Mouse (Mus musculus) hindbrain, postnatal 0 days (tissue): ENCODE measurements around the gene Nrbf2. TPM values are rescaled to one million over a fixed set of nuclear protein-coding genes. Genes with fewer than 3 reads are reported as not detected.

ENCODE experiments used
- ATAC-seq: fragments of 200-750 bp; cut with Nextera tagmentation; 2 replicates; pipeline ENCODE4 v1.8.0; 2017; ENCODE audit warnings: mild to moderate bottlenecking, moderate TSS enrichment, moderate library complexity
- DNase-seq: peaks from one replicate; pipeline ENCODE4 v3.0.0-alpha.2; 2015; ENCODE audit warnings: low spot score
- H3K27ac ChIP-seq: fragments of 300-500 bp; sonication (generic); 2 replicates; pipeline ENCODE4 v1.5.1; 2014; ENCODE audit warnings: mild to moderate bottlenecking
- H3K27me3 ChIP-seq: fragments of 300-500 bp; sonication (generic); 2 replicates; pipeline ENCODE4 v1.6.1; 2014; ENCODE audit warnings: low read length, mixed read lengths; ENCODE audit not compliant: insufficient read depth
- H3K36me3 ChIP-seq: fragments of 300-500 bp; sonication (generic); 2 replicates; pipeline ENCODE4 v1.6.1; 2014; ENCODE audit warnings: low read length, mixed read lengths; ENCODE audit not compliant: insufficient read depth
- H3K4me1 ChIP-seq: fragments of 300-500 bp; sonication (generic); 2 replicates; pipeline ENCODE4 v1.6.1; 2014; ENCODE audit warnings: antibody characterized with exemption, low read length, mixed read lengths; ENCODE audit not compliant: insufficient read depth
- H3K4me2 ChIP-seq: fragments of 300-500 bp; sonication (generic); 2 replicates; pipeline ENCODE4 v1.6.1; 2014; ENCODE audit warnings: low read depth, mild to moderate bottlenecking, low read length, moderate library complexity, mixed read lengths
- H3K4me3 ChIP-seq: fragments of 300-500 bp; sonication (generic); 2 replicates; pipeline ENCODE4 v1.5.1; 2014; ENCODE audit warnings: low read length
- H3K9ac ChIP-seq: fragments of 300-500 bp; sonication (generic); replicated peaks from 2 replicates; pipeline ENCODE4 v1.6.1; 2014; ENCODE audit warnings: mild to moderate bottlenecking, low read length, moderate library complexity, mixed read lengths
- H3K9me3 ChIP-seq: fragments of 300-500 bp; sonication (generic); 2 replicates; pipeline ENCODE4 v1.6.1; 2016; ENCODE audit warnings: low read length, mixed read lengths
- CTCF ChIP-seq: IDR thresholded peaks from 2 replicates; pipeline ENCODE4 v1.5.1; 2016; ENCODE audit warnings: antibody characterized with exemption, control low read depth, low read depth
- WGBS: fragments of 180-500 bp; shearing (Covaris S2); extraction: QIAGEN DNeasy Blood & Tissue Kit; methylation state at CpG from one replicate; pipeline ENCODE4 v1.1.7; 2014; 5-methylcytosine and 5-hydroxymethylcytosine counted together
- polyA plus RNA-seq: library from polyadenylated mRNA; unstranded; fragments of >200 nt; fragmentation: Nextera tagmentation; extraction: Ambion mirVana; gene quantifications from 2 replicates; pipeline ENCODE4 v1.2.1, GENCODE M21; 2015
- total RNA-seq: library from RNA; depleted of rRNA; stranded (reverse); fragments of >200 nt; gene quantifications from 2 replicates; pipeline ENCODE4 v1.2.3, GENCODE M21; 2014; rRNA removed

Gene Nrbf2
- total RNA-seq = 10.5 and 10.6 TPM in 2 replicates
- polyA plus RNA-seq = 31.1 and 33.9 TPM in 2 replicates

GRCm38 (mm10) chr10:67285176-67285814, at the start of gene Nrbf2:
TSS of gene Nrbf2 (minus strand) at chr10:67285305.
- TF ChIP-seq CTCF = peak; percentile 26
- no peaks in the 10 kb centered on the region for H3K27me3 ChIP-seq
- peak; percentile 96 for DNase-seq
- peak within 1 kb of the TSS; percentile 87 for H3K9ac ChIP-seq
- ATAC-seq = peak; percentile 95
- peak within 1 kb of the TSS; percentile 94 for H3K4me3 ChIP-seq
- H3K27ac ChIP-seq = peak within 1 kb of the TSS; percentile 83
- peaks cover 16% of the 10 kb centered on the region for H3K4me1 ChIP-seq
- H3K9me3 ChIP-seq = no peaks in the 10 kb centered on the region
- WGBS = 4% methylated on average over 38 of the region's 52 CpGs
- peak within 1 kb of the TSS; percentile 92 for H3K4me2 ChIP-seq
- no peaks in the 10 kb centered on the region for H3K36me3 ChIP-seq

- no peak overlapping the region for H3K4me2 ChIP-seq
- H3K27ac ChIP-seq = no peak overlapping the region
- DNase-seq (no peak), ATAC-seq (no peak)
- H3K9me3 ChIP-seq = no peaks in the 10 kb centered on the region
- no peak overlapping the region for H3K9ac ChIP-seq
- WGBS = 69% methylated on average over 2 of the region's 2 CpGs
- no peaks in the 10 kb centered on the region for H3K4me1 ChIP-seq
- no peak for TF ChIP-seq CTCF
- no peak overlapping the region for H3K4me3 ChIP-seq
- H3K36me3 ChIP-seq = no peaks in the 10 kb centered on the region
- H3K27me3 ChIP-seq = no peaks in the 10 kb centered on the region
Observed at GRCm38 (mm10) chr10:67330580-67330979, 45.5 kb upstream of the Nrbf2 start.

GRCm38 (mm10) chr10:67329661-67330060, 44.6 kb upstream of the Nrbf2 start:
- no peak for ATAC-seq
- 30% methylated on average over 11 of the region's 11 CpGs for WGBS
- Histone ChIP-seq H3K36me3 (no peaks in the 10 kb centered on the region), H3K27ac (no peak overlapping the region), H3K9ac (no peak overlapping the region), H3K4me2 (no peak overlapping the region), H3K27me3 (no peaks in the 10 kb centered on the region), H3K4me3 (no peak overlapping the region), H3K9me3 (no peaks in the 10 kb centered on the region), H3K4me1 (no peaks in the 10 kb centered on the region)
- no peak for TF ChIP-seq CTCF
- no peak for DNase-seq

- no peak overlapping the region for H3K4me2 ChIP-seq
- no peak overlapping the region for H3K4me3 ChIP-seq
- no peak for TF ChIP-seq CTCF
- H3K36me3 ChIP-seq = no peaks in the 10 kb centered on the region
- H3K27ac ChIP-seq = no peak overlapping the region
- no peaks in the 10 kb centered on the region for H3K27me3 ChIP-seq
- no peaks in the 10 kb centered on the region for H3K9me3 ChIP-seq
- no peak overlapping the region for H3K9ac ChIP-seq
- 82% methylated on average over 5 of the region's 5 CpGs for whole genome bisulfite sequencing
- DNase-seq = no peak
- ATAC-seq = no peak
- H3K4me1 ChIP-seq = no peaks in the 10 kb centered on the region
Observed at GRCm38 (mm10) chr10:67328208-67328607, 43.1 kb upstream of the Nrbf2 start.

- TF ChIP-seq CTCF = no peak
- Histone ChIP-seq H3K4me2 (no peak overlapping the region), H3K9me3 (no peaks in the 10 kb centered on the region), H3K27me3 (no peaks in the 10 kb centered on the region), H3K36me3 (no peaks in the 10 kb centered on the region), H3K4me3 (no peak overlapping the region), H3K4me1 (0 out of 2 replicates have a peak, but pooled peaks cover 4% of the 10 kb centered on the region), H3K9ac (no peak overlapping the region), H3K27ac (no peak overlapping the region)
- no peak for DNase-seq
- no peak for ATAC-seq
- 75% methylated on average over 1 of the region's 1 CpGs for WGBS
Observed at GRCm38 (mm10) chr10:67324036-67324435, 38.9 kb upstream of the Nrbf2 start.

GRCm38 (mm10) chr10:67321396-67321795, 36.3 kb upstream of the Nrbf2 start:
- H3K27ac ChIP-seq = no peak overlapping the region
- TF ChIP-seq CTCF = no peak
- H3K4me3 ChIP-seq = no peak overlapping the region
- H3K27me3 ChIP-seq = no peaks in the 10 kb centered on the region
- no peak overlapping the region for H3K9ac ChIP-seq
- no peak for ATAC-seq
- no peak for DNase-seq
- H3K4me2 ChIP-seq = no peak overlapping the region
- H3K36me3 ChIP-seq = no peaks in the 10 kb centered on the region
- 0 out of 2 replicates have a peak, but pooled peaks cover 4% of the 10 kb centered on the region for H3K4me1 ChIP-seq
- 82% methylated on average over 2 of the region's 2 CpGs for WGBS
- H3K9me3 ChIP-seq = no peaks in the 10 kb centered on the region

- 10% methylated on average over 17 of the region's 17 CpGs for WGBS
- ATAC-seq = no peak
Observed at GRCm38 (mm10) chr10:67320207-67320859, 35.2 kb upstream of the Nrbf2 start.

More at GRCm38 (mm10) chr10:67320207-67320859, 35.2 kb upstream of the Nrbf2 start:
- H3K4me2 ChIP-seq = peak overlapping the region; percentile 44
- no peak overlapping the region for H3K9ac ChIP-seq
- H3K4me3 ChIP-seq = peak overlapping the region; percentile 11
- H3K27ac ChIP-seq = no peak overlapping the region
- no peaks in the 10 kb centered on the region for H3K36me3 ChIP-seq
- no peaks in the 10 kb centered on the region for H3K27me3 ChIP-seq
- no peaks in the 10 kb centered on the region for H3K9me3 ChIP-seq
- no peak for TF ChIP-seq CTCF
- 0 out of 2 replicates have a peak, but pooled peaks cover 4% of the 10 kb centered on the region for H3K4me1 ChIP-seq
- DNase-seq = peak; percentile 23
